Mouse (Mus musculus) spleen, postnatal 4 days (tissue): ENCODE results near the gene Slc35f1.

Experiments
- DNase-seq, 2 experiments: peaks; one replicate each; pipeline ENCODE4 v3.0.0; 2022; ENCODE audit warnings: low spot score in 2 of 2

Slc35f1 gene

GRCm38 (mm10) chr10:53100881-53101280, 410.5 kb downstream of the Slc35f1 start:
- no peak for DNase-seq

- no peak for DNase-seq
Measured at GRCm38 (mm10) chr10:53101412-53101811, 411.1 kb downstream of the Slc35f1 start.

- DNase-seq = no peak
Measured at GRCm38 (mm10) chr10:53102423-53102822, 412.1 kb downstream of the Slc35f1 start.

DNA sequence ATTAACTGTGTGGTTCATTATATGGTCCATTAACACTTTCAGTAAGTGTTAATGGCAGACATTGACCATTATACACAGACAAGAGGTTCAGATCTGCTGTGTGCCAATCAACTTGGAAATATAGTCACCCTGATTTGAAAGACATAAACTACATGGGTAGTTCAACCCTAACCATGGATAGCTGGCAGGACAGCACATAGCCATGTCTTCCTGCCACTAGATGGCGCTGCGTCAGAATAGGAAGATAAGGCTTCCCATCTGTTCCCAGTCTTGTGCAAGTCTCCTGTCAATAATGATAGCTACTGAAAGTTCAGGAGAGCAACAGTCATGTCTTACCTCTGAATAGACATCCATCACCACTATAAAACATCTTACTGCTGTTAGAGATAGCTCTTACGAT, 424.7 kb downstream of the Slc35f1 start:
- DNase-seq = peak; percentile 37 to 84

GRCm38 (mm10) chr10:53115673-53116398, 425.5 kb downstream of the Slc35f1 start:
- no peak for DNase-seq

- no peak for DNase-seq
Measured at GRCm38 (mm10) chr10:53120608-53121007, 430.3 kb downstream of the Slc35f1 start.

GRCm38 (mm10) chr10:53124365-53124764, 434.0 kb downstream of the Slc35f1 start:
- no peak for DNase-seq

DNA sequence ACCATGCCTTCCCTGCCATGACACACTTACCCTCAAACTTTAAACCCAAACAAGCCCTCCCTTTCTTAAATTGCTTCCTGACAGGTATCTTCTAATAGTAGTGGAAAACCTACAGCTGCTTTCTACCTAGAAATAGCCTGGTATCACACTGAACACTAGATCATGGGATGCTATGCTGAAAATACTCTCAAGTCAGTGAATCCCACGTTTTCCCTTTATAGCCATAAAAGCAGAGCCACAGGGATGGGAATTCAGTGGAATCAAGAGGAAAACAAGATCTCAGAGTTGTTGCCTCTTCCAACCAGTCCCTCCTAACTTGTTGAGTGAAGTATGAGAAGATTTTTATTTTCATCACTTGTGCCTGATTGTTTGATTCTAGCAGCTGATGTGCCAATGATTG, 442.4 kb downstream of the Slc35f1 start:
- DNase-seq = no peak

- no peak for DNase-seq
Measured at GRCm38 (mm10) chr10:53150321-53150720, 460.0 kb downstream of the Slc35f1 start.

- DNase-seq = no peak
Measured at GRCm38 (mm10) chr10:53150916-53151315, 460.6 kb downstream of the Slc35f1 start.

GRCm38 (mm10) chr10:53156374-53156773, 466.0 kb downstream of the Slc35f1 start:
- no peak for DNase-seq

DNA sequence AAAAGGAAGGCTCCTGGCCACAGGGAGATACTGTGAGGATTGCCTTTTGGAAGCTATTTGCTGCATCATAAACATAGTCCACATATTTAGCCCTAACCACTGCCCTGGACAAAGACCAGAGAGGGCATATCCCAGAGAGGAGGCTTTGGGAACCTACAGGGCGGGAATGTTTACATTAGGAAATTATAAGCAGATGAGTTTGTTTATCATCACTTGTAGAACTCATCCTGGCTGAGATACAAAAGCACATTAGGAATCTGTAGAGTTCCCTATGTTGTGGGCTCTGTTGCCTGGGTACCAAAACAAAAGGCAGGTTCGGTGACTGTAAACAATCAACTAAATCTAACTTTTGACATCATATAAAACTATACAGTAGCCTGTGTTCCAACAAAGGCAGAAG, 467.4 kb downstream of the Slc35f1 start:
- DNase-seq = no peak
